Mouse (Mus musculus) hindbrain, embryonic 14.5 days (tissue): ENCODE data around the gene Agtpbp1. TPM values are rescaled to one million over a fixed set of nuclear protein-coding genes. Genes with fewer than 3 reads are reported as not detected.

Source experiments
- ATAC-seq: fragments of 200-750 bp; cut with Nextera tagmentation; 2 replicates; pipeline ENCODE4 v1.8.0; 2017; ENCODE audit warnings: moderate number of reproducible peaks, mild to moderate bottlenecking, moderate TSS enrichment, moderate library complexity; ENCODE audit not compliant: low FRiP score
- DNase-seq: peaks from one replicate; pipeline ENCODE4 v3.0.0-alpha.2; 2015; ENCODE audit warnings: low spot score
- H3K27ac ChIP-seq: fragments of 300-500 bp; sonication (generic); 2 replicates; pipeline ENCODE4 v1.5.1; 2014; ENCODE audit warnings: mild to moderate bottlenecking, moderate library complexity
- H3K27me3 ChIP-seq: fragments of 300-500 bp; sonication (generic); 2 replicates; pipeline ENCODE4 v1.6.1; 2014; ENCODE audit warnings: mild to moderate bottlenecking, low read length, mixed read lengths; ENCODE audit not compliant: control insufficient read depth, insufficient read depth
- H3K36me3 ChIP-seq: fragments of 300-500 bp; sonication (generic); replicated peaks from 2 replicates; pipeline ENCODE4 v1.6.1; 2014; ENCODE audit not compliant: control insufficient read depth, insufficient read depth
- H3K4me1 ChIP-seq: fragments of 300-500 bp; sonication (generic); replicated peaks from 2 replicates; pipeline ENCODE4 v1.6.1; 2014; ENCODE audit warnings: antibody characterized with exemption, low read length, mixed read lengths; ENCODE audit not compliant: control insufficient read depth, insufficient read depth
- H3K4me2 ChIP-seq: fragments of 300-500 bp; sonication (generic); replicated peaks from 2 replicates; pipeline ENCODE4 v1.6.1; 2014; ENCODE audit warnings: mild to moderate bottlenecking, moderate library complexity
- H3K4me3 ChIP-seq: fragments of 300-500 bp; sonication (generic); replicated peaks from 2 replicates; pipeline ENCODE4 v1.5.1; 2014; ENCODE audit warnings: mild to moderate bottlenecking, low read length
- H3K9ac ChIP-seq: fragments of 300-500 bp; sonication (generic); 2 replicates; pipeline ENCODE4 v1.6.1; 2014
- H3K9me3 ChIP-seq: fragments of 300-500 bp; sonication (generic); 2 replicates; pipeline ENCODE4 v1.6.1; 2016; ENCODE audit warnings: low read length; ENCODE audit not compliant: control insufficient read depth
- WGBS: fragments of 180-500 bp; shearing (Covaris S2); extraction: QIAGEN DNeasy Blood & Tissue Kit; methylation state at CpG from one replicate; pipeline ENCODE4 v1.1.7; 2014; 5-methylcytosine and 5-hydroxymethylcytosine counted together
- polyA plus RNA-seq: library from polyadenylated mRNA; unstranded; fragments of >200 nt; fragmentation: Nextera tagmentation; extraction: Ambion mirVana; gene quantifications from 2 replicates; pipeline ENCODE4 v1.2.1, GENCODE M21; 2014

The Agtpbp1 gene
- polyA plus RNA-seq, 1 experiment from 2014 or later = 100 TPM

GRCm38 (mm10) chr13:59445179-59445578 is 139.8 kb downstream of the Agtpbp1 start:
- WGBS = 92% methylated on average over 5 of the region's 5 CpGs
- H3K27ac ChIP-seq = no peak overlapping the region
- no peak for ATAC-seq
- H3K9ac ChIP-seq = no peak overlapping the region
- no peak overlapping the region for H3K4me2 ChIP-seq
- no peaks in the 10 kb centered on the region for H3K4me1 ChIP-seq
- no peaks in the 10 kb centered on the region for H3K27me3 ChIP-seq
- H3K9me3 ChIP-seq = no peaks in the 10 kb centered on the region
- H3K36me3 ChIP-seq = no peaks in the 10 kb centered on the region; the same call in 1 of the 2 replicates
- no peak for DNase-seq
- no peak overlapping the region for H3K4me3 ChIP-seq

DNA sequence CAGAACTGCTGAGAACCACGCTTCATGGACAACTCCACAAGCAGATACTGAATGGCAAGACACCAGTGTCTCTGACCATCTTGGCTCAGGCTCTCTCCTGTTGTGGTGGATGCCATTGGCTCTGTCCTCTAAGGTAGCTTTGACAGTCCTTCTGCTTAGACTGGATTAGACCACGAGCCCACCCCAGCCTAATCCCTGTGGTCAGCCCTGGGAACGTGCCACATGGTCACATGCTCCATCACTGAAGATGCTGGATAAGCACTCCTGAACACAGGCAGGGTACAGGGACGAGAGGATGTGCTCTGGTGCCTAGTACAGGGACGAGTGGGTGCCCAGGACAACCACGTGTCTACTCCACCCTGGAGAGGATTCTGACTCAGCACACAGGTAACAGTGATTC is 140.7 kb downstream of the Agtpbp1 start:
- Histone ChIP-seq H3K36me3 (no peaks in the 10 kb centered on the region), H3K27ac (no peak overlapping the region), H3K9me3 (no peaks in the 10 kb centered on the region), H3K4me3 (no peak overlapping the region), H3K4me1 (no peaks in the 10 kb centered on the region), H3K27me3 (no peaks in the 10 kb centered on the region), H3K4me2 (no peak overlapping the region), H3K9ac (no peak overlapping the region)
- no peak for DNase-seq
- 85% methylated on average over 6 of the region's 6 CpGs for WGBS
- no peak for ATAC-seq

GRCm38 (mm10) chr13:59439683-59440082 is 145.3 kb downstream of the Agtpbp1 start:
- H3K9me3 ChIP-seq = no peaks in the 10 kb centered on the region
- no peaks in the 10 kb centered on the region for H3K27me3 ChIP-seq
- H3K4me2 ChIP-seq = no peak overlapping the region
- 81% methylated on average over 1 of the region's 1 CpGs for WGBS
- H3K27ac ChIP-seq = no peak overlapping the region
- no peak overlapping the region for H3K4me3 ChIP-seq
- no peak overlapping the region for H3K9ac ChIP-seq
- DNase-seq = no peak
- no peaks in the 10 kb centered on the region for H3K36me3 ChIP-seq
- no peak for ATAC-seq
- no peaks in the 10 kb centered on the region for H3K4me1 ChIP-seq

- no peak overlapping the region for H3K9ac ChIP-seq
- H3K4me3 ChIP-seq = no peak overlapping the region
- H3K4me2 ChIP-seq = no peak overlapping the region
- peaks cover 4% of the 10 kb centered on the region; the same call in 1 of the 2 replicates for H3K4me1 ChIP-seq
- no peaks in the 10 kb centered on the region for H3K9me3 ChIP-seq
- H3K27ac ChIP-seq = no peak overlapping the region
- DNase-seq = no peak
- H3K36me3 ChIP-seq = no peaks in the 10 kb centered on the region
- ATAC-seq = no peak
- WGBS = 88% methylated on average over 1 of the region's 1 CpGs
- no peaks in the 10 kb centered on the region for H3K27me3 ChIP-seq
Observed at GRCm38 (mm10) chr13:59434554-59434953, 150.5 kb downstream of the Agtpbp1 start.

- peak; percentile 60 for DNase-seq
Observed at GRCm38 (mm10) chr13:59431124-59431864, 153.7 kb downstream of the Agtpbp1 start.

GRCm38 (mm10) chr13:59429369-59429768 is 155.7 kb downstream of the Agtpbp1 start:
- Histone ChIP-seq H3K4me3 (no peak overlapping the region), H3K27me3 (no peaks in the 10 kb centered on the region), H3K36me3 (no peaks in the 10 kb centered on the region), H3K9ac (no peak overlapping the region), H3K9me3 (no peaks in the 10 kb centered on the region), H3K4me2 (no peak overlapping the region), H3K4me1 (peaks cover 4% of the 10 kb centered on the region; the same call in 1 of the 2 replicates), H3K27ac (no peak overlapping the region)
- ATAC-seq = no peak
- DNase-seq = no peak
- WGBS = 94% methylated on average over 6 of the region's 6 CpGs

More at GRCm38 (mm10) chr13:59431124-59431864, 153.7 kb downstream of the Agtpbp1 start:
- 55% methylated on average over 18 of the region's 18 CpGs for WGBS
- H3K27ac ChIP-seq = peak overlapping the region; percentile 55
- H3K4me1 ChIP-seq = peaks cover 4% of the 10 kb centered on the region; the same call in 1 of the 2 replicates
- ATAC-seq = peak; percentile 73; the same call in 1 of the 2 replicates
- H3K36me3 ChIP-seq = no peaks in the 10 kb centered on the region
- no peak overlapping the region for H3K4me3 ChIP-seq
- H3K4me2 ChIP-seq = peak overlapping the region; percentile 23
- H3K9me3 ChIP-seq = no peaks in the 10 kb centered on the region
- H3K27me3 ChIP-seq = no peaks in the 10 kb centered on the region
- no peak overlapping the region for H3K9ac ChIP-seq

DNA sequence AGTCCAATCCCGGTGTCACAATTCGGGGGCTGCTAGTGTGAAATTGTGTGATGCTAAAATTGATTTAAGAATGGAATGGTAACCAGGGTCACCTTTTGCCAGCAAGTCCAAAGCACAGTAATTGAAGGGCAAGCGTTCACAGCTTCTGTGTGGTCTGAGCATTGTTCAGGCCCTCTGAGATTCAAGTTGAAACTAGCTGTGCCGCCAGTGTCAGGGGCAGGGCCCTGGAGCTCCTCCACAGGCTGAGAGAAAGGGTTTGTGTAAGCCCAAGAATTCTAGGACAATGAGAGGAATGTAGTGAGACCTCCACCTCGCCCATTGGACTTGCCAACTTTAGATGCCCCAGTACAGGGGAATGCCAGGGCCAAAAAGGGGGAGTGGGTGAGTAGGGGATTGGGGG is 161.2 kb downstream of the Agtpbp1 start:
- Histone ChIP-seq H3K4me3 (no peak overlapping the region), H3K27ac (no peak overlapping the region), H3K4me2 (no peak overlapping the region), H3K9ac (no peak overlapping the region), H3K27me3 (no peaks in the 10 kb centered on the region), H3K9me3 (no peaks in the 10 kb centered on the region), H3K4me1 (no peaks in the 10 kb centered on the region), H3K36me3 (no peaks in the 10 kb centered on the region)
- DNase-seq = no peak
- WGBS = 50% methylated on average over 5 of the region's 5 CpGs
- no peak for ATAC-seq

GRCm38 (mm10) chr13:59416530-59417230 is 168.3 kb downstream of the Agtpbp1 start:
- WGBS = 87% methylated on average over 15 of the region's 15 CpGs
- Histone ChIP-seq H3K9me3 (no peaks in the 10 kb centered on the region), H3K4me2 (no peak overlapping the region), H3K4me3 (no peak overlapping the region), H3K4me1 (no peaks in the 10 kb centered on the region), H3K9ac (no peak overlapping the region), H3K27ac (no peak overlapping the region), H3K36me3 (no peaks in the 10 kb centered on the region), H3K27me3 (no peaks in the 10 kb centered on the region)
- DNase-seq (no peak), ATAC-seq (no peak)

DNA sequence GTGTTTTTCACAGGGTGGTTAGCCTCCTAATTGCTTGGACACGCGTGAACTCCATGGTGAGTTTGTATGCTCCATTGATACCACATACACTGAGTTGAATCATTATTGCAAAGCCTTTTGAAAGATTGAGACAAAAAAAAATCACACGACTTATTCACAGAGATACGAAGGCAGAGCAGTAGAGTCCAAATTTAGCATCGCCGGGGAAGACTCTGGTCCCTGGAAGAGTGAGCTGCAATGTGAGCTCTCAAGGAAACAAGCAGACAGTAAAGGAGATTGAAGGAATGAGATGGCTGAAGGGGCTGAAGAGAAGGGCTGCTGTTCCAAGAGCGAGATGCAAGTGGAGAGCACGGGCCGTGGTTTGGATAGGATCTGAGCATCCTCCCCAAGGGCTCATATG is 171.1 kb downstream of the Agtpbp1 start:
- Histone ChIP-seq H3K36me3 (no peaks in the 10 kb centered on the region), H3K27me3 (no peaks in the 10 kb centered on the region), H3K27ac (no peak overlapping the region), H3K9me3 (no peaks in the 10 kb centered on the region), H3K4me1 (no peaks in the 10 kb centered on the region), H3K4me2 (no peak overlapping the region), H3K4me3 (no peak overlapping the region), H3K9ac (no peak overlapping the region)
- 90% methylated on average over 9 of the region's 9 CpGs for WGBS
- DNase-seq (no peak), ATAC-seq (no peak)
